14 mouse cellular contexts compared by ENCODE assay signal in genomic region chr5:33218746-33219449, GRCm38 (mm10). TPM values are rescaled to one million over a fixed set of nuclear protein-coding genes. Genes with fewer than 3 reads are reported as not detected.
DNase-seq lines count a peak whose midpoint lies in the region; ATAC-seq and TF ChIP-seq lines count a peak whose summit lies in the region.
"Had no signal": no experiment of that assay in that cellular context is flagged by ENCODE, and none has a peak within 500 bp of the region (broad histone marks: within the 10 kb centered on the region; RNA-seq: fewer than 3 reads in every experiment).

No protein-coding gene starts in this region.

- no peaks in the 10 kb centered on the region for H3K27me3 ChIP-seq in kidney, embryonic 15.5 days
- H3K27me3 ChIP-seq in liver, embryonic 14.5 days (ENCODE audit: control insufficient read depth, insufficient read depth, low read length) = no peaks in the 10 kb centered on the region
- H3K27me3 ChIP-seq: embryonic facial prominence, embryonic 13.5 days had no signal

- H3K36me3 ChIP-seq in kidney, embryonic 15.5 days = no peaks in the 10 kb centered on the region
- H3K36me3 ChIP-seq in liver, embryonic 14.5 days (replicated peaks; ENCODE audit: control insufficient read depth, insufficient read depth, low read depth) = no peaks in the 10 kb centered on the region
- H3K36me3 ChIP-seq: embryonic facial prominence, embryonic 13.5 days; midbrain, embryonic 12.5 days had no signal

- no peak overlapping the region for H3K4me3 ChIP-seq in kidney, embryonic 15.5 days (replicated peaks)
- H3K4me3 ChIP-seq in liver, embryonic 14.5 days (ENCODE audit: insufficient read depth in 1 of 2, low read depth in 2 of 2, low read length in 2 of 2) = no peak overlapping the region
- H3K4me3 ChIP-seq: embryonic facial prominence, embryonic 13.5 days; midbrain, embryonic 12.5 days had no signal

- no peak for TF ChIP-seq CTCF in liver, embryonic 14.5 days (IDR thresholded peaks at IDR 0.05; ENCODE audit: low read depth)

- no peak overlapping the region for H3K4me2 ChIP-seq in kidney, embryonic 15.5 days
- peak overlapping the region; percentile 59 for H3K4me2 ChIP-seq in liver, embryonic 14.5 days (ENCODE audit: low read depth)
- H3K4me2 ChIP-seq: midbrain, embryonic 12.5 days had no signal

- peak overlapping the region; percentile 38; the same call in 1 of the 2 replicates for H3K27ac ChIP-seq in kidney, embryonic 15.5 days
- peak overlapping the region; percentile 45; the same call in 1 of the 2 replicates for H3K27ac ChIP-seq in liver, embryonic 14.5 days
- H3K27ac ChIP-seq: embryonic facial prominence, embryonic 13.5 days; midbrain, embryonic 12.5 days had no signal

- H3K4me1 ChIP-seq in kidney, embryonic 15.5 days = peaks cover 51% of the 10 kb centered on the region
- peaks cover 13 to 32% of the 10 kb centered on the region in 2 experiments for H3K4me1 ChIP-seq in liver, embryonic 14.5 days (replicated peaks; ENCODE audit: control insufficient read depth in 2 of 2, insufficient read depth in 2 of 2, low read length in 1 of 2)

- 75% methylated on average over 20 of the region's 20 CpGs for WGBS in kidney, embryonic 15.5 days
- 60% methylated on average over 20 of the region's 20 CpGs for WGBS in liver, embryonic 14.5 days (ENCODE audit: insufficient replicate concordance)

- no peaks in the 10 kb centered on the region for H3K9me3 ChIP-seq in kidney, embryonic 15.5 days (replicated peaks)
- H3K9me3 ChIP-seq in liver, embryonic 14.5 days (ENCODE audit: control insufficient read depth, low read length) = no peaks in the 10 kb centered on the region
- H3K9me3 ChIP-seq: embryonic facial prominence, embryonic 13.5 days; midbrain, embryonic 12.5 days had no signal

- H3K9ac ChIP-seq in kidney, embryonic 15.5 days = no peak overlapping the region
- H3K9ac ChIP-seq in liver, embryonic 14.5 days (replicated peaks) = no peak overlapping the region
- H3K9ac ChIP-seq: embryonic facial prominence, embryonic 13.5 days; midbrain, embryonic 12.5 days had no signal

- TF ChIP-seq EP300 in liver, embryonic 14.5 days (IDR thresholded peaks at IDR 0.05; ENCODE audit: low read depth) = no peak

- no peak for DNase-seq in frontal cortex, postnatal 25 days (ENCODE audit: low spot score in 2 of 2)
- no peak for DNase-seq in kidney, adult 8-10 months
- DNase-seq in MEL-GATA-1-ER (ENCODE audit: extremely low read depth, low read depth) = peak; percentile 30
- DNase-seq in liver, embryonic 14.5 days (ENCODE audit: low read depth in 3 of 3, low spot score in 3 of 3) = no peak
- no peak for DNase-seq in right cerebral cortex, postnatal 25 days
- no peak for DNase-seq in adrenal gland, postnatal 4 days (ENCODE audit: low spot score in 2 of 2)
- DNase-seq: cerebellum, adult 18-20 months; kidney, postnatal 14 days; spleen, adult 18-20 months had no signal

- peak; percentile 35; the same call in 1 of the 2 replicates for ATAC-seq in frontal cortex, adult (ENCODE audit: low TSS enrichment)
- ATAC-seq in kidney, embryonic 15.5 days (replicated peaks; ENCODE audit: low FRiP score) = no peak
- no peak for ATAC-seq in liver, embryonic 14.5 days (ENCODE audit: insufficient read depth)

RNA-seq across cellular contexts. Expression of gene Spon2, which starts 0.6 kb away (rescaled TPM):
- polyA plus RNA-seq in kidney, embryonic 15.5 days (2015; fragmentation: Nextera tagmentation; extraction: Ambion mirVana) = 6.0 and 13.2 TPM in 2 replicates
- 6.9 and 7.6 TPM in 2 replicates for polyA plus RNA-seq in liver, embryonic 14.5 days (2012; rRNA removed)
- polyA plus RNA-seq in liver, embryonic 14.5 days (2014; fragmentation: Nextera tagmentation; extraction: Ambion mirVana) = 10.4 and 12.0 TPM in 2 replicates
- 1 to 10 TPM; 5.2 to 9.7 TPM for total RNA-seq in adrenal gland, postnatal 4 days (2021)
- total RNA-seq: neutrophil, adult 5-6 weeks had no signal

RNA-seq across cellular contexts. Expression of gene Ctbp1, which starts 55.9 kb away (rescaled TPM):
- 318 and 324 TPM in 2 replicates for polyA plus RNA-seq in kidney, embryonic 15.5 days (2015; fragmentation: Nextera tagmentation; extraction: Ambion mirVana)
- 85.0 and 107 TPM in 2 replicates for polyA plus RNA-seq in liver, embryonic 14.5 days (2012; rRNA removed)
- polyA plus RNA-seq in liver, embryonic 14.5 days (2014; fragmentation: Nextera tagmentation; extraction: Ambion mirVana) = 165 and 191 TPM in 2 replicates
- 100 to 1,000 TPM; 248 to 269 TPM for total RNA-seq in adrenal gland, postnatal 4 days (2021)
